Mouse (Mus musculus) hindbrain, embryonic 13.5 days (tissue): ENCODE data around the gene Tpgs1. TPM values are rescaled to one million over a fixed set of nuclear protein-coding genes. Genes with fewer than 3 reads are reported as not detected.

ENCODE experiments used
- ATAC-seq: fragments of 200-750 bp; cut with Nextera tagmentation; 2 replicates; pipeline ENCODE4 v1.8.0; 2017; ENCODE audit warnings: moderate TSS enrichment; ENCODE audit not compliant: low FRiP score
- H3K27ac ChIP-seq: fragments of 300-500 bp; sonication (generic); 2 replicates; pipeline ENCODE4 v1.5.1; 2015; ENCODE audit warnings: inconsistent platforms, mild to moderate bottlenecking, moderate library complexity
- H3K27me3 ChIP-seq: fragments of 300-500 bp; sonication (generic); 2 replicates; pipeline ENCODE4 v1.6.1; 2015; ENCODE audit warnings: mild to moderate bottlenecking, inconsistent platforms
- H3K36me3 ChIP-seq: fragments of 300-500 bp; sonication (generic); 2 replicates; pipeline ENCODE4 v1.6.1; 2015; ENCODE audit warnings: mild to moderate bottlenecking, inconsistent platforms
- H3K4me1 ChIP-seq: fragments of 300-500 bp; sonication (generic); replicated peaks from 2 replicates; pipeline ENCODE4 v1.6.1; 2015; ENCODE audit warnings: inconsistent platforms
- H3K4me2 ChIP-seq: fragments of 300-500 bp; sonication (generic); 2 replicates; pipeline ENCODE4 v1.6.1; 2015; ENCODE audit warnings: inconsistent platforms, mild to moderate bottlenecking, moderate library complexity
- H3K4me3 ChIP-seq: fragments of 300-500 bp; sonication (generic); 2 replicates; pipeline ENCODE4 v1.5.1; 2015; ENCODE audit warnings: mild to moderate bottlenecking, inconsistent platforms
- H3K9ac ChIP-seq: fragments of 300-500 bp; sonication (generic); 2 replicates; pipeline ENCODE4 v1.6.1; 2015; ENCODE audit warnings: mild to moderate bottlenecking, inconsistent platforms
- H3K9me3 ChIP-seq: fragments of 300-500 bp; sonication (generic); 2 replicates; pipeline ENCODE4 v1.6.1; 2016; ENCODE audit warnings: inconsistent platforms
- WGBS: fragments of 180-500 bp; shearing (Covaris S2); methylation state at CpG from one replicate; pipeline ENCODE4 v1.1.7; 2015; 5-methylcytosine and 5-hydroxymethylcytosine counted together
- polyA plus RNA-seq: library from polyadenylated mRNA; unstranded; fragments of >200 nt; fragmentation: Nextera tagmentation; extraction: Ambion mirVana; gene quantifications from 2 replicates; pipeline ENCODE4 v1.2.1, GENCODE M21; 2015

Tpgs1 gene
- polyA plus RNA-seq, 1 experiment from 2014 or later: 86.5 TPM

DNA sequence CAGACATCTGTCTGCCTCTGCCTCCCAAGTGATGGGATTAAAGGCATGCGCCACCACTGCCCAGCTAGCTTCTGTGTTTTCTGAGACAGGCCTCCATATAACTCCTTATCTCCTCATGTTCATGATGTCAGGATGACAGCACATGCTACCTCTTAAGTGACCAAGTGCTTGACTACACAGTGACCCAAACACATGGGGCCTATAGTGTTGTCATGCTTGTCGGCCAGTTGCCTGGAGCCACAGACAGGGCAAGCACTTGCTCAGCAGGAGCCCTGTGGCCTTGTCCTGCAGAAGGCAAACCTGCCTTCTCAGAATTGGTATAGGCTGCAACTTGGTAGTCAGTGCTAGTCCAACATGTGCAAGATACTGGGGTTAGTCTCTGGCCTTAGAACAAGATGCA lies 17.1 kb downstream of the Tpgs1 start:
- H3K9me3 ChIP-seq: no peaks in the 10 kb centered on the region
- 91% methylated on average over 2 of the region's 2 CpGs for WGBS
- H3K4me1 ChIP-seq: peaks cover 19% of the 10 kb centered on the region
- no peaks in the 10 kb centered on the region for H3K27me3 ChIP-seq
- H3K4me3 ChIP-seq: no peak overlapping the region
- H3K27ac ChIP-seq: no peak overlapping the region
- H3K4me2 ChIP-seq: no peak overlapping the region
- H3K36me3 ChIP-seq: peaks cover 59% of the 10 kb centered on the region
- no peak overlapping the region for H3K9ac ChIP-seq
- ATAC-seq: no peak

GRCm38 (mm10) chr10:79686691-79687090 lies 17.5 kb downstream of the Tpgs1 start:
- H3K27ac ChIP-seq: no peak overlapping the region

GRCm38 (mm10) chr10:79687513-79687912 lies 18.3 kb downstream of the Tpgs1 start:
- Histone ChIP-seq H3K9ac (no peak overlapping the region), H3K36me3 (peaks cover 59% of the 10 kb centered on the region), H3K4me1 (peaks cover 18% of the 10 kb centered on the region), H3K27ac (no peak overlapping the region), H3K4me3 (no peak overlapping the region), H3K9me3 (no peaks in the 10 kb centered on the region), H3K27me3 (no peaks in the 10 kb centered on the region), H3K4me2 (no peak overlapping the region)
- no peak for ATAC-seq
- 97% methylated on average over 6 of the region's 6 CpGs for WGBS

More at GRCm38 (mm10) chr10:79686691-79687090, 17.5 kb downstream of the Tpgs1 start:
- ATAC-seq: no peak
- no peak overlapping the region for H3K4me2 ChIP-seq
- H3K9me3 ChIP-seq: no peaks in the 10 kb centered on the region
- no peaks in the 10 kb centered on the region for H3K27me3 ChIP-seq
- H3K36me3 ChIP-seq: peaks cover 59% of the 10 kb centered on the region
- no peak overlapping the region for H3K4me3 ChIP-seq
- WGBS: 100% methylated on average over 1 of the region's 1 CpGs
- H3K9ac ChIP-seq: no peak overlapping the region
- peaks cover 18% of the 10 kb centered on the region for H3K4me1 ChIP-seq

- Histone ChIP-seq H3K36me3 (peaks cover 59% of the 10 kb centered on the region), H3K4me1 (peaks cover 7% of the 10 kb centered on the region)
- 83% methylated on average over 4 of the region's 4 CpGs for WGBS
Observed at GRCm38 (mm10) chr10:79688720-79689119, 19.6 kb downstream of the Tpgs1 start, which contains the start of gene Gzmm. Gene Gzmm, plus strand, starts transcription at chr10:79689020.

DNA sequence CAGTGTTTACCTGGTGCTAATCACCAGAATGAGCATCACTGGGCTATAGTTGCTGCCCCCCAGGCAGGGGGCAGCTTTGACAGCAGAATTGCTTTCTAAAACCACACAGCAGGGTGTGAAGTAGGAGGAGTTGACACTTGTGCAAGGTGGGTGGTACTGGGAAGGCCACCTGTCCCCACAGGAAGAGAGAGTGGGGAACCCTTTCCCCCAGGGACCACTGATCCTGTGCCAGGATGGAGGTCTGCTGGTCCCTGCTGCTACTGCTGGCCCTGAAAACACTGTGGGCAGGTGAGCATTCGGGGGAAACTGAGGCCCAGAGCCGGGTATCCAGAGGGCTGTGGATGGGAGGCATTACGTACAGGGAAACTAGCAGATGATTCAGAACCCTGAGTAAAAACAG lies 20.0 kb downstream of the Tpgs1 start:
- peaks cover 3% of the 10 kb centered on the region for H3K4me1 ChIP-seq
- H3K27ac ChIP-seq: no peak overlapping the region
- no peak overlapping the region for H3K9ac ChIP-seq
- no peak overlapping the region for H3K4me2 ChIP-seq
- 98% methylated on average over 3 of the region's 3 CpGs for WGBS
- H3K36me3 ChIP-seq: peaks cover 56% of the 10 kb centered on the region
- H3K9me3 ChIP-seq: no peaks in the 10 kb centered on the region
- H3K4me3 ChIP-seq: no peak overlapping the region
- no peaks in the 10 kb centered on the region for H3K27me3 ChIP-seq
- ATAC-seq: no peak

More at GRCm38 (mm10) chr10:79688720-79689119, 19.6 kb downstream of the Tpgs1 start, which contains the start of gene Gzmm:
- Histone ChIP-seq H3K4me3 (no peak within 1 kb of the TSS), H3K9me3 (no peaks in the 10 kb centered on the region), H3K27me3 (no peaks in the 10 kb centered on the region), H3K27ac (no peak within 1 kb of the TSS), H3K9ac (no peak within 1 kb of the TSS), H3K4me2 (no peak within 1 kb of the TSS)
- ATAC-seq: no peak

DNA sequence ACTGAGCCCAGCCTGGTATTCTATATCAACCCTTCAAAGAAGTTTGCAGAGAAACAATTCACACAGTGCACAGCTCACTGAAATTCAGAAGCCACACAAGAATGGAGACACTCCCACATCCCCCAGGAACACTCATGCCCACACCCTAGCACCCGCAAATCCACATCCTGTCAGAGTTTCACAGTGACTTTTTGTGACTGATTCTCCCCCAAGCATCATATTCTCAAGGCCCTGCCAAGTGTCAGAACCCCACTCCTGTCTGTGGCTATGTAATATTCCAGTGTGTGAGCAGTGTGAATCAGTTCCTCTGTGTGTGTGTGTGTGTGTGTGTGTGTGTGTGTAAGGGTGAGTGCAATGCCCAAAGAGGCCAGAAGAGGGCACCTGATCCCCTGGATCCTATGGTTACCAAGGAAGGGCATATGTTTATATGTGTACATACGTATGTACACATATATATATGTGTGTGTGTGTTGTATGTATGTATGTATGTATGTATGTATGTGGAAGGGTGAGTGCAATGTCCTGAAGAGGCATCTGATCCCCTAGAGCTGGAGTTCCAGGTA lies 22.9 kb downstream of the Tpgs1 start:
- no peaks in the 10 kb centered on the region for H3K9me3 ChIP-seq
- H3K9ac ChIP-seq: no peak overlapping the region
- H3K4me3 ChIP-seq: no peak overlapping the region
- WGBS: 94% methylated on average over 2 of the region's 2 CpGs
- no peak for ATAC-seq
- no peaks in the 10 kb centered on the region for H3K27me3 ChIP-seq
- H3K27ac ChIP-seq: no peak overlapping the region
- peaks cover 29% of the 10 kb centered on the region for H3K36me3 ChIP-seq
- H3K4me1 ChIP-seq: no peaks in the 10 kb centered on the region
- H3K4me2 ChIP-seq: no peak overlapping the region

- no peak overlapping the region for H3K4me3 ChIP-seq
- no peaks in the 10 kb centered on the region for H3K27me3 ChIP-seq
- no peak for ATAC-seq
- no peak overlapping the region; the same call in 1 of the 2 replicates for H3K9ac ChIP-seq
- H3K9me3 ChIP-seq: no peaks in the 10 kb centered on the region
- no peaks in the 10 kb centered on the region for H3K4me1 ChIP-seq
- no peak overlapping the region for H3K4me2 ChIP-seq
- H3K36me3 ChIP-seq: peaks cover 12% of the 10 kb centered on the region
- 82% methylated on average over 12 of the region's 12 CpGs for WGBS
- no peak overlapping the region for H3K27ac ChIP-seq
Observed at GRCm38 (mm10) chr10:79693580-79694378, 24.6 kb downstream of the Tpgs1 start.

DNA sequence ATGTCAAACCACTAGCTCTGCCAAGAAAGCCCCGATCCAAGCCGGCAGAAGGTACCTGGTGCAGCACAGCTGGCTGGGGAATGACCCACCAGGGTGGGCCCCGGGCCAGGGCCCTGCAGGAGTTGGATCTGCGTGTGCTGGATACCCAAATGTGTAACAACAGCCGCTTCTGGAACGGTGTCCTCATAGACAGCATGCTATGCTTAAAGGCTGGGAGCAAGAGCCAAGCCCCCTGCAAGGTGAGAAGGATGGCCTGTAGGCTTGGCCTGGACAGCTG lies 25.1 kb downstream of the Tpgs1 start:
- 84% methylated on average over 6 of the region's 6 CpGs for WGBS
- H3K4me1 ChIP-seq: no peaks in the 10 kb centered on the region
- no peak overlapping the region for H3K4me2 ChIP-seq
- H3K36me3 ChIP-seq: peaks cover 6% of the 10 kb centered on the region
- no peaks in the 10 kb centered on the region for H3K9me3 ChIP-seq
- H3K27me3 ChIP-seq: no peaks in the 10 kb centered on the region
- H3K9ac ChIP-seq: no peak overlapping the region; the same call in 1 of the 2 replicates
- no peak overlapping the region for H3K4me3 ChIP-seq
- ATAC-seq: no peak
- H3K27ac ChIP-seq: no peak overlapping the region

GRCm38 (mm10) chr10:79695231-79696128 lies 26.3 kb downstream of the Tpgs1 start:
- no peak overlapping the region for H3K4me3 ChIP-seq
- H3K36me3 ChIP-seq: no peaks in the 10 kb centered on the region
- no peaks in the 10 kb centered on the region for H3K27me3 ChIP-seq
- H3K9ac ChIP-seq: peak overlapping the region; percentile 13; the same call in 1 of the 2 replicates
- 70% methylated on average over 13 of the region's 13 CpGs for WGBS
- no peaks in the 10 kb centered on the region for H3K4me1 ChIP-seq
- H3K4me2 ChIP-seq: no peak overlapping the region
- ATAC-seq: peak; percentile 11; the same call in 1 of the 2 replicates
- no peak overlapping the region for H3K27ac ChIP-seq
- no peaks in the 10 kb centered on the region for H3K9me3 ChIP-seq

- Histone ChIP-seq H3K27ac (0 out of 2 replicates have a peak overlapping the region, but pooled peaks have one; percentile 23), H3K4me1 (no peaks in the 10 kb centered on the region), H3K9ac (no peak overlapping the region), H3K4me2 (no peak overlapping the region), H3K4me3 (no peak overlapping the region), H3K27me3 (no peaks in the 10 kb centered on the region), H3K36me3 (no peaks in the 10 kb centered on the region), H3K9me3 (no peaks in the 10 kb centered on the region)
- ATAC-seq: no peak
- WGBS: 70% methylated on average over 9 of the region's 9 CpGs
Observed at GRCm38 (mm10) chr10:79696129-79696651, 27.0 kb downstream of the Tpgs1 start.

GRCm38 (mm10) chr10:79697916-79698315 lies 28.7 kb downstream of the Tpgs1 start:
- Histone ChIP-seq H3K4me1 (no peaks in the 10 kb centered on the region), H3K36me3 (no peaks in the 10 kb centered on the region), H3K27me3 (no peaks in the 10 kb centered on the region), H3K4me2 (no peak overlapping the region), H3K9me3 (no peaks in the 10 kb centered on the region), H3K27ac (no peak overlapping the region), H3K9ac (no peak overlapping the region), H3K4me3 (no peak overlapping the region)
- ATAC-seq: no peak
- 76% methylated on average over 6 of the region's 6 CpGs for WGBS

GRCm38 (mm10) chr10:79698459-79698858 lies 29.3 kb downstream of the Tpgs1 start:
- Histone ChIP-seq H3K4me1 (no peaks in the 10 kb centered on the region), H3K9me3 (no peaks in the 10 kb centered on the region), H3K9ac (no peak overlapping the region), H3K27me3 (no peaks in the 10 kb centered on the region), H3K27ac (no peak overlapping the region; the same call in 1 of the 2 replicates), H3K36me3 (no peaks in the 10 kb centered on the region), H3K4me2 (no peak overlapping the region), H3K4me3 (no peak overlapping the region)
- WGBS: 95% methylated on average over 6 of the region's 6 CpGs
- ATAC-seq: no peak
